Mouse (Mus musculus) C2C12 (cell line): Measurements from ENCODE around the gene Pik3ap1.
"Not testable (repeated sequence)": the region's sequence is repeated elsewhere in the genome, so short reads cannot be mapped to it uniquely, and the experiment has no call there.

Experiments used
- CEBPB ChIP-seq: IDR thresholded peaks from one replicate; pipeline ENCODE4 v1.6.1; 2011; ENCODE audit warnings: low read depth, mild to moderate bottlenecking, control low read depth, moderate library complexity
- CTCF ChIP-seq: IDR thresholded peaks from one replicate; pipeline ENCODE4 v1.5.1; 2011; ENCODE audit not compliant: control insufficient read depth, insufficient read depth, insufficient read length
- FOSL1 ChIP-seq: IDR thresholded peaks from one replicate; pipeline ENCODE4 v1.8.0; 2011; ENCODE audit warnings: mild to moderate bottlenecking, low read length; ENCODE audit not compliant: poor library complexity, insufficient read depth, severe bottlenecking
- MAX ChIP-seq: IDR thresholded peaks from one replicate; pipeline ENCODE4 v1.6.1; 2011; ENCODE audit warnings: mild to moderate bottlenecking, control low read depth
- MYOD1 ChIP-seq: IDR thresholded peaks from one replicate; pipeline ENCODE4 v1.6.1; 2011; ENCODE audit warnings: low read depth; ENCODE audit not compliant: control insufficient read depth, insufficient read length
- MYOG ChIP-seq: IDR thresholded peaks from one replicate; pipeline ENCODE4 v1.6.1; 2011; ENCODE audit not compliant: control insufficient read depth, insufficient read length; ENCODE audit errors: extremely low read depth
- USF1 ChIP-seq: IDR thresholded peaks from one replicate; pipeline ENCODE4 v1.6.1; 2011; ENCODE audit warnings: low read depth, mild to moderate bottlenecking, control low read depth, moderate library complexity

DNA sequence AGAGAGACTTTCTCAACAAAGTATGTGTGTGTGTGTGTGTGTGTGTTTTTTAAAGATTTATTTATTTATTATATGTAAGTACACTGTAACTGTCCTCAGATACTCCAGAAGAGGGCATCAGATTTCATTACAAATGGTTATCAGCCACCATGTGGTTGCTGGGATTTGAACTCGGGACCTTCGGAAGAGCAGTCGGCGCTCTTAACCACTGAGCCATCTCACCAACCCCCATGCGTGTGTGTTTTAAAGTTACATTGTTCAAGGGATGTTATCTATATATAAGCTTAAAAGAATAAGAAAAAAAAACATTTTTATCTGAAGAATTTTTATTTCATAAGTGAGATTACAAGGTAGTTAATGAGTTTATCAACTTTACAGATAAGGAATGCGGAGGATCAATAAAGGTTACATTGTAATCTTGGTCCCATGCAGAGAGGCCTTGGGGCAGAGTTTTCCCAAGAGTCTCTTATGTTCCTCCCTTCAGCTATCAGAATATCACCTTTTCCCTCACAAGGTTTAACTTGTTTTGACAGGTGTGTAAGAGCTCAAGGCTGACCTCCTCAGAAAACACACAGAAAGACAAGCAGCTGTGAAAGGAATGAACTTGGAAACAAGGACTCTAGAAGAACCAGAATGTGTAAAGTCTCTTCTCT is 46.7 kb upstream of the Pik3ap1 start:
- TF ChIP-seq CTCF, MAX, FOSL1, MYOD1, USF1, MYOG, CEBPB: not testable (repeated sequence)
